Mouse (Mus musculus) liver, postnatal 0 days (tissue): ENCODE results near the gene Ptma.

Source experiments
- CTCF ChIP-seq: sonication (generic); IDR thresholded peaks from 2 replicates; pipeline ENCODE4 v1.5.1; 2016; ENCODE audit warnings: antibody characterized with exemption, low read depth
- EP300 ChIP-seq: IDR thresholded peaks from 2 replicates; pipeline ENCODE4 v1.6.1; 2016; ENCODE audit warnings: antibody characterized with exemption, low read depth, mild to moderate bottlenecking

GRCm38 (mm10) chr1:86520361-86520760 is 6.2 kb upstream of the Ptma start:
- TF ChIP-seq CTCF (peak; percentile 73), EP300 (no peak)
